13 mouse cellular contexts compared by ENCODE assay signal in the genomic region with DNA sequence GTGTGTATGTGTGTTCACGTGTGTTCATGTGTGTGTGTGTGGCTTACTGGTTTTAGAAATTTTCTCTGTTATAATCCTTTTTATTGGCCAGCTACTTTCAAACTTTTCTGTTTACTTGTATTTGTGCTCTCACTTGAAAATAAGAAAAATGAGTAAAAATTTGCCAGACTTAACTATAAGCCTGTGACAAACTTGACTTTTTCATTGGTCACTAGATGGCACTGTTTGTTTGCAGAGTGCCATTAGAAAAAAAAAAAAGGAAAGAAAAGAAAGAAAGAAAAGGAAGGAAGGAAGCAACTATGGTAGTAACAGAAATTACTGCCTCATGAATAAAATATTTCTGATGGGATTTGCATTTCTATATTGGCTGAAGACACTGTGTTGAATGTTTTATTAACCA. TPM values are rescaled to one million over a fixed set of nuclear protein-coding genes. Genes with fewer than 3 reads are reported as not detected.
DNase-seq lines count a peak whose midpoint lies in the region; ATAC-seq and TF ChIP-seq lines count a peak whose summit lies in the region.
"Had no signal": no experiment of that assay in that cellular context is flagged by ENCODE, and none has a peak within 500 bp of the region (broad histone marks: within the 10 kb centered on the region; RNA-seq: fewer than 3 reads in every experiment).

No protein-coding gene starts in this region.

- DNase-seq in heart, adult 2 months = no peak
- DNase-seq in heart, adult 9 months (ENCODE audit: low spot score in 2 of 2) = no peak
- DNase-seq in lung, postnatal 0 days (ENCODE audit: low spot score) = peak; percentile 63
- DNase-seq in lung, postnatal 25 days (ENCODE audit: low spot score) = no peak
- DNase-seq in Muller cell, postnatal 12 days (ENCODE audit: inconsistent ontology term) = peak; percentile 52
- DNase-seq in mesoderm, embryonic 11.5 days (ENCODE audit: low read depth, low spot score) = peak; percentile 10
- no peak for DNase-seq in urinary bladder, postnatal 36 days (ENCODE audit: low spot score in 2 of 2)
- DNase-seq: gastrocnemius, postnatal 36 days; layer of hippocampus, postnatal 36 days had no signal

- ATAC-seq in lung, postnatal 0 days = no peak
- no peak for ATAC-seq in erythroid progenitor cell, adult 5-6 weeks (replicated peaks; ENCODE audit: low FRiP score, poor library complexity, severe bottlenecking)

- no peaks in the 10 kb centered on the region for H3K9me3 ChIP-seq in lung, postnatal 0 days (ENCODE audit: low read length)
- H3K9me3 ChIP-seq: embryonic facial prominence, embryonic 15.5 days; hindbrain, embryonic 13.5 days; liver, embryonic 15.5 days had no signal

- no peak overlapping the region for H3K4me2 ChIP-seq in lung, postnatal 0 days (replicated peaks; ENCODE audit: low read depth, low read length)
- H3K4me2 ChIP-seq: embryonic facial prominence, embryonic 15.5 days; hindbrain, embryonic 13.5 days; liver, embryonic 15.5 days had no signal

- TF ChIP-seq CTCF in heart, adult 2 months (IDR thresholded peaks at IDR 0.05) = peak; percentile 81
- peak; percentile 63 for TF ChIP-seq CTCF in lung, postnatal 0 days (IDR thresholded peaks at IDR 0.05)

- no peak for TF ChIP-seq POLR2A in heart, adult 2 months (IDR thresholded peaks at IDR 0.05; ENCODE audit: insufficient read depth, low read depth, low read length)

- no peaks in the 10 kb centered on the region for H3K36me3 ChIP-seq in heart, adult 2 months (ENCODE audit: control insufficient read depth, insufficient read depth, low read length)
- peaks cover 5% of the 10 kb centered on the region; the same call in 1 of the 2 replicates for H3K36me3 ChIP-seq in lung, postnatal 0 days (ENCODE audit: insufficient read depth, low read length)

- WGBS in heart, adult 2 months = 97% methylated on average over 1 of the region's 1 CpGs
- 94% methylated on average over 1 of the region's 1 CpGs for WGBS in lung, postnatal 0 days

- TF ChIP-seq EP300 in heart, adult 2 months (IDR thresholded peaks at IDR 0.05; ENCODE audit: insufficient read depth, low read depth, low read length) = no peak
- TF ChIP-seq EP300 in lung, postnatal 0 days (IDR thresholded peaks at IDR 0.05) = no peak

- H3K4me1 ChIP-seq in heart, adult 2 months (ENCODE audit: control insufficient read depth, insufficient read depth, low read length) = no peaks in the 10 kb centered on the region
- H3K4me1 ChIP-seq in lung, postnatal 0 days (ENCODE audit: insufficient read depth, low read depth, low read length) = no peaks in the 10 kb centered on the region
- H3K4me1 ChIP-seq: liver, embryonic 15.5 days had no signal

- H3K27ac ChIP-seq in heart, adult 2 months = no peak overlapping the region
- H3K27ac ChIP-seq in lung, postnatal 0 days (ENCODE audit: low read length) = no peak overlapping the region
- H3K27ac ChIP-seq: embryonic facial prominence, embryonic 15.5 days; hindbrain, embryonic 13.5 days; liver, embryonic 15.5 days had no signal

- no peaks in the 10 kb centered on the region for H3K27me3 ChIP-seq in heart, adult 2 months (ENCODE audit: control insufficient read depth, insufficient read depth, low read length)
- no peaks in the 10 kb centered on the region for H3K27me3 ChIP-seq in lung, postnatal 0 days (replicated peaks; ENCODE audit: insufficient read depth, low read length)
- H3K27me3 ChIP-seq: embryonic facial prominence, embryonic 15.5 days; hindbrain, embryonic 13.5 days; liver, embryonic 15.5 days had no signal

- H3K79me2 ChIP-seq in heart, adult 2 months (replicated peaks; ENCODE audit: control insufficient read depth, insufficient read depth, low read length) = peaks cover 1% of the 10 kb centered on the region; the same call in 1 of the 2 replicates

- intact Hi-C loops in heart, adult 2 months (cut with DNase I) = loop anchor here (1.0 to 10.0 kb wide), 4 partner anchors 539 to 916 kb away; no protein-coding TSS in a partner anchor

- H3K9ac ChIP-seq in heart, adult 2 months (ENCODE audit: low read depth, low read length) = no peak overlapping the region
- no peak overlapping the region for H3K9ac ChIP-seq in lung, postnatal 0 days (replicated peaks; ENCODE audit: low read depth)
- H3K9ac ChIP-seq: embryonic facial prominence, embryonic 15.5 days; hindbrain, embryonic 13.5 days; liver, embryonic 15.5 days had no signal

- H3K4me3 ChIP-seq in heart, adult 2 months = no peak overlapping the region
- no peak overlapping the region for H3K4me3 ChIP-seq in lung, postnatal 0 days (ENCODE audit: low read depth, low read length)
- H3K4me3 ChIP-seq: embryonic facial prominence, embryonic 15.5 days; hindbrain, embryonic 13.5 days; liver, embryonic 15.5 days had no signal

RNA-seq across cellular contexts. Expression of gene Vti1a, which starts 19.8 kb away (rescaled TPM):
- total RNA-seq in heart, adult 2 months (2021) = 10 to 100 TPM; 15.6 to 16.3 TPM
- 6.2 and 9.4 TPM in 2 replicates for polyA plus RNA-seq in heart, adult 2 months (2012; rRNA removed)
- 17.9 and 19.2 TPM in 2 replicates for polyA plus RNA-seq in lung, postnatal 0 days (2015; fragmentation: Nextera tagmentation; extraction: Ambion mirVana)
- 22.0 and 40.7 TPM in 2 replicates for total RNA-seq in erythroid progenitor cell, adult 5-6 weeks (2015; ENCODE audit: low replicate concordance)
- 52.6 and 80.7 TPM in 2 replicates for total RNA-seq in erythroid progenitor cell, adult 5-6 weeks (2017; ENCODE audit: low replicate concordance)

RNA-seq across cellular contexts. Expression of gene Zdhhc6, which starts 20.0 kb away (rescaled TPM):
- 10 to 100 TPM; 19.6 to 22.1 TPM for total RNA-seq in heart, adult 2 months (2021)
- polyA plus RNA-seq in heart, adult 2 months (2012; rRNA removed) = 10.4 and 14.1 TPM in 2 replicates
- 69.3 and 73.2 TPM in 2 replicates for polyA plus RNA-seq in lung, postnatal 0 days (2015; fragmentation: Nextera tagmentation; extraction: Ambion mirVana)
- total RNA-seq in erythroid progenitor cell, adult 5-6 weeks (2015; ENCODE audit: low replicate concordance) = 13.8 and 39.6 TPM in 2 replicates
- total RNA-seq in erythroid progenitor cell, adult 5-6 weeks (2017; ENCODE audit: low replicate concordance) = 38.4 and 41.1 TPM in 2 replicates

Comparison
In these comparisons a context has a peak if more than half of its experiments do, and no peak if none do; other contexts are left out.
1. DNase-seq: peak in lung, postnatal 0 days (single experiment), Muller cell, postnatal 12 days (single experiment) and mesoderm, embryonic 11.5 days (single experiment); none in heart, adult 2 months (0 of 2), heart, adult 9 months (0 of 2), lung, postnatal 25 days (single experiment) and urinary bladder, postnatal 36 days (0 of 2).